Mouse (Mus musculus) ES-Bruce4 (cell line): Measurements from ENCODE around the gene Il27.

Experiments used
- CTCF ChIP-seq: IDR thresholded peaks from one replicate; pipeline ENCODE4 v1.8.1; 2011; ENCODE audit warnings: low read depth, low read length
- EP300 ChIP-seq: IDR thresholded peaks from 2 replicates; pipeline ENCODE4 v1.6.1; 2011; ENCODE audit warnings: low read depth, low read length; ENCODE audit not compliant: insufficient read depth

- TF ChIP-seq EP300 (no peak), CTCF (no peak)
Measured at GRCm38 (mm10) chr7:126628111-126628510, 33.4 kb upstream of the Il27 start.
